Mouse (Mus musculus): ENCODE results near the gene Rasl10a. TPM values are rescaled to one million over a fixed set of nuclear protein-coding genes. Genes with fewer than 3 reads are reported as not detected.
A peak's percentile ranks its signal among the peaks of the same experiment; 100 is the strongest.

Rasl10a gene
- polyA plus RNA-seq, 1 experiment from 2014 or later: 0.23 TPM

GRCm38 (mm10) chr11:5042645-5043381, 15.1 kb upstream of the Rasl10a start:
- DNase-seq (ENCODE audit: low spot score): no peak
- Histone ChIP-seq H3K9me3 (ENCODE audit: control insufficient read depth, low read length) (no peaks in the 10 kb centered on the region), H3K27ac (ENCODE audit: low read depth, low read length) (no peak overlapping the region), H3K4me3 (ENCODE audit: low read depth, low read length) (no peak overlapping the region), H3K9ac (ENCODE audit: low read length) (no peak overlapping the region), H3K36me3 (ENCODE audit: control insufficient read depth, insufficient read depth, low read length) (peaks cover 6% of the 10 kb centered on the region; the same call in 1 of the 2 replicates), H3K4me2 (ENCODE audit: low read depth, low read length, severe bottlenecking) (no peak overlapping the region), H3K27me3 (ENCODE audit: control insufficient read depth, insufficient read depth, low read length) (no peaks in the 10 kb centered on the region), H3K4me1 (replicated peaks; ENCODE audit: control insufficient read depth, insufficient read depth, low read length) (no peaks in the 10 kb centered on the region)
- no peak for ATAC-seq (replicated peaks; ENCODE audit: low FRiP score)
- 89% methylated on average over 8 of the region's 8 CpGs for WGBS

GRCm38 (mm10) chr11:5046321-5046926, 11.5 kb upstream of the Rasl10a start:
- Histone ChIP-seq H3K36me3 (ENCODE audit: control insufficient read depth, insufficient read depth, low read length) (peaks cover 4% of the 10 kb centered on the region; the same call in 1 of the 2 replicates), H3K27me3 (ENCODE audit: control insufficient read depth, insufficient read depth, low read length) (no peaks in the 10 kb centered on the region), H3K4me1 (replicated peaks; ENCODE audit: control insufficient read depth, insufficient read depth, low read length) (no peaks in the 10 kb centered on the region), H3K27ac (ENCODE audit: low read depth, low read length) (no peak overlapping the region), H3K4me2 (ENCODE audit: low read depth, low read length, severe bottlenecking) (no peak overlapping the region), H3K4me3 (ENCODE audit: low read depth, low read length) (no peak overlapping the region), H3K9ac (ENCODE audit: low read length) (no peak overlapping the region), H3K9me3 (ENCODE audit: control insufficient read depth, low read length) (no peaks in the 10 kb centered on the region)
- WGBS: 52% methylated on average over 12 of the region's 12 CpGs
- DNase-seq (ENCODE audit: low spot score) (no peak), ATAC-seq (replicated peaks; ENCODE audit: low FRiP score) (no peak)

GRCm38 (mm10) chr11:5051629-5052028, 6.3 kb upstream of the Rasl10a start:
- Histone ChIP-seq H3K9me3 (ENCODE audit: control insufficient read depth, low read length) (no peaks in the 10 kb centered on the region), H3K27ac (ENCODE audit: low read depth, low read length) (no peak overlapping the region), H3K9ac (ENCODE audit: low read length) (no peak overlapping the region), H3K36me3 (ENCODE audit: control insufficient read depth, insufficient read depth, low read length) (no peaks in the 10 kb centered on the region), H3K27me3 (ENCODE audit: control insufficient read depth, insufficient read depth, low read length) (peaks cover 7% of the 10 kb centered on the region), H3K4me1 (replicated peaks; ENCODE audit: control insufficient read depth, insufficient read depth, low read length) (peaks cover 11% of the 10 kb centered on the region), H3K4me2 (ENCODE audit: low read depth, low read length, severe bottlenecking) (no peak overlapping the region), H3K4me3 (ENCODE audit: low read depth, low read length) (no peak overlapping the region)
- ATAC-seq (replicated peaks; ENCODE audit: low FRiP score) (no peak), DNase-seq (ENCODE audit: low spot score) (no peak)
- 73% methylated on average over 10 of the region's 10 CpGs for WGBS

GRCm38 (mm10) chr11:5052200-5052854, 5.6 kb upstream of the Rasl10a start:
- Histone ChIP-seq H3K4me2 (ENCODE audit: low read depth, low read length, severe bottlenecking) (no peak overlapping the region), H3K9ac (ENCODE audit: low read length) (no peak overlapping the region), H3K27ac (ENCODE audit: low read depth, low read length) (no peak overlapping the region), H3K4me1 (replicated peaks; ENCODE audit: control insufficient read depth, insufficient read depth, low read length) (peaks cover 15% of the 10 kb centered on the region), H3K36me3 (ENCODE audit: control insufficient read depth, insufficient read depth, low read length) (no peaks in the 10 kb centered on the region), H3K4me3 (ENCODE audit: low read depth, low read length) (no peak overlapping the region), H3K27me3 (ENCODE audit: control insufficient read depth, insufficient read depth, low read length) (peaks cover 14% of the 10 kb centered on the region), H3K9me3 (ENCODE audit: control insufficient read depth, low read length) (no peaks in the 10 kb centered on the region)
- no peak for DNase-seq (ENCODE audit: low spot score)
- ATAC-seq (replicated peaks; ENCODE audit: low FRiP score): no peak
- WGBS: 79% methylated on average over 10 of the region's 10 CpGs

- Histone ChIP-seq H3K9ac (ENCODE audit: low read length) (no peak overlapping the region), H3K36me3 (ENCODE audit: control insufficient read depth, insufficient read depth, low read length) (no peaks in the 10 kb centered on the region), H3K27ac (ENCODE audit: low read depth, low read length) (no peak overlapping the region), H3K9me3 (ENCODE audit: control insufficient read depth, low read length) (no peaks in the 10 kb centered on the region), H3K4me3 (ENCODE audit: low read depth, low read length) (no peak overlapping the region), H3K27me3 (ENCODE audit: control insufficient read depth, insufficient read depth, low read length) (peaks cover 30% of the 10 kb centered on the region), H3K4me2 (ENCODE audit: low read depth, low read length, severe bottlenecking) (no peak overlapping the region), H3K4me1 (replicated peaks; ENCODE audit: control insufficient read depth, insufficient read depth, low read length) (peaks cover 25% of the 10 kb centered on the region)
- ATAC-seq (replicated peaks; ENCODE audit: low FRiP score): no peak
- 92% methylated on average over 14 of the region's 14 CpGs for WGBS
- no peak for DNase-seq (ENCODE audit: low spot score)
Observed at GRCm38 (mm10) chr11:5054151-5054550, 3.8 kb upstream of the Rasl10a start.

- Histone ChIP-seq H3K4me2 (ENCODE audit: low read depth, low read length, severe bottlenecking) (no peak overlapping the region), H3K27ac (ENCODE audit: low read depth, low read length) (no peak overlapping the region), H3K9me3 (ENCODE audit: control insufficient read depth, low read length) (no peaks in the 10 kb centered on the region), H3K36me3 (ENCODE audit: control insufficient read depth, insufficient read depth, low read length) (no peaks in the 10 kb centered on the region), H3K4me1 (replicated peaks; ENCODE audit: control insufficient read depth, insufficient read depth, low read length) (peaks cover 27% of the 10 kb centered on the region), H3K9ac (ENCODE audit: low read length) (no peak overlapping the region), H3K4me3 (ENCODE audit: low read depth, low read length) (no peak overlapping the region), H3K27me3 (ENCODE audit: control insufficient read depth, insufficient read depth, low read length) (peaks cover 37% of the 10 kb centered on the region)
- whole genome bisulfite sequencing: 72% methylated on average over 6 of the region's 6 CpGs
- no peak for ATAC-seq (replicated peaks; ENCODE audit: low FRiP score)
- no peak for DNase-seq (ENCODE audit: low spot score)
Observed at GRCm38 (mm10) chr11:5054874-5055273, 3.1 kb upstream of the Rasl10a start.

- no peak for ATAC-seq (replicated peaks; ENCODE audit: low FRiP score)
- Histone ChIP-seq H3K27ac (ENCODE audit: low read depth, low read length) (no peak overlapping the region), H3K36me3 (ENCODE audit: control insufficient read depth, insufficient read depth, low read length) (no peaks in the 10 kb centered on the region), H3K4me1 (replicated peaks; ENCODE audit: control insufficient read depth, insufficient read depth, low read length) (peaks cover 30% of the 10 kb centered on the region), H3K4me3 (ENCODE audit: low read depth, low read length) (no peak overlapping the region), H3K9ac (ENCODE audit: low read length) (no peak overlapping the region), H3K4me2 (ENCODE audit: low read depth, low read length, severe bottlenecking) (no peak overlapping the region), H3K27me3 (ENCODE audit: control insufficient read depth, insufficient read depth, low read length) (peaks cover 51% of the 10 kb centered on the region), H3K9me3 (ENCODE audit: control insufficient read depth, low read length) (no peaks in the 10 kb centered on the region)
- WGBS: 21% methylated on average over 23 of the region's 23 CpGs
- DNase-seq (ENCODE audit: low spot score): peak; percentile 72
Observed at GRCm38 (mm10) chr11:5055945-5056938, 1.7 kb upstream of the Rasl10a start.

- no peak overlapping the region for H3K27ac ChIP-seq (ENCODE audit: low read depth, low read length)
- H3K36me3 ChIP-seq (ENCODE audit: control insufficient read depth, insufficient read depth, low read length): no peaks in the 10 kb centered on the region
- H3K9ac ChIP-seq (ENCODE audit: low read length): no peak overlapping the region
- no peak overlapping the region for H3K4me2 ChIP-seq (ENCODE audit: low read depth, low read length, severe bottlenecking)
- no peak overlapping the region for H3K4me3 ChIP-seq (ENCODE audit: low read depth, low read length)
- WGBS: 41% methylated on average over 8 of the region's 8 CpGs
- no peak for ATAC-seq (replicated peaks; ENCODE audit: low FRiP score)
- H3K9me3 ChIP-seq (ENCODE audit: control insufficient read depth, low read length): no peaks in the 10 kb centered on the region
- H3K4me1 ChIP-seq (replicated peaks; ENCODE audit: control insufficient read depth, insufficient read depth, low read length): peaks cover 38% of the 10 kb centered on the region
- no peak for DNase-seq (ENCODE audit: low spot score)
- peaks cover 58% of the 10 kb centered on the region for H3K27me3 ChIP-seq (ENCODE audit: control insufficient read depth, insufficient read depth, low read length)
Observed at GRCm38 (mm10) chr11:5057064-5057463, 864 bp upstream of the Rasl10a start.
